Mouse (Mus musculus) liver, adult 2 months (tissue): ENCODE measurements at regions not wholly inside any gene's neighbourhood (a gene's known extent, or its start where the extent isn't known, plus 50 kb on each side); places are given as distances from the start of the nearest gene placed in this dataset.

Source experiments
- CTCF ChIP-seq: fragments of 200-500 bp; IDR thresholded peaks from 2 replicates; pipeline ENCODE4 v1.5.1; 2011; ENCODE audit warnings: low read depth, low read length, control low read depth
- POLR2A ChIP-seq: fragments of 200-500 bp; IDR thresholded peaks from 2 replicates; pipeline ENCODE4 v1.6.1; 2011; ENCODE audit warnings: low read length, control low read depth; ENCODE audit not compliant: insufficient read depth; ENCODE audit errors: extremely low read depth

- no peak for TF ChIP-seq POLR2A
- no peak for TF ChIP-seq CTCF
Measured at GRCm38 (mm10) chr11:117425927-117426326, 58.2 kb upstream of the Gm11733 start.
